Mouse (Mus musculus) kidney, embryonic 14.5 days (tissue): ENCODE results near the gene Spag8. TPM values are rescaled to one million over a fixed set of nuclear protein-coding genes. Genes with fewer than 3 reads are reported as not detected.

Source experiments
- ATAC-seq: fragments of 200-750 bp; cut with Nextera tagmentation; 2 replicates; pipeline ENCODE4 v1.8.0; 2017; ENCODE audit warnings: moderate number of reproducible peaks, mild to moderate bottlenecking, moderate TSS enrichment, moderate library complexity; ENCODE audit not compliant: low FRiP score, low TSS enrichment
- H3K27ac ChIP-seq: fragments of 300-500 bp; sonication (generic); 2 replicates; pipeline ENCODE4 v1.5.1; 2014; ENCODE audit warnings: low read depth, mild to moderate bottlenecking, low read length, moderate library complexity, mixed read lengths
- H3K27me3 ChIP-seq: fragments of 300-500 bp; sonication (generic); 2 replicates; pipeline ENCODE4 v1.6.1; 2014; ENCODE audit warnings: mild to moderate bottlenecking, low read length; ENCODE audit not compliant: control insufficient read depth, insufficient read depth
- H3K36me3 ChIP-seq: fragments of 300-500 bp; sonication (generic); 2 replicates; pipeline ENCODE4 v1.6.1; 2014; ENCODE audit warnings: low read length, mixed read lengths; ENCODE audit not compliant: control insufficient read depth, insufficient read depth
- H3K4me1 ChIP-seq: fragments of 300-500 bp; sonication (generic); 2 replicates; pipeline ENCODE4 v1.6.1; 2014; ENCODE audit warnings: low read length, mixed read lengths; ENCODE audit not compliant: control insufficient read depth, insufficient read depth
- H3K4me2 ChIP-seq: fragments of 300-500 bp; sonication (generic); replicated peaks from 2 replicates; pipeline ENCODE4 v1.6.1; 2014; ENCODE audit warnings: low read depth, mild to moderate bottlenecking, low read length
- H3K4me3 ChIP-seq: fragments of 300-500 bp; sonication (generic); 2 replicates; pipeline ENCODE4 v1.5.1; 2014; ENCODE audit warnings: mild to moderate bottlenecking, low read length
- H3K9ac ChIP-seq: fragments of 300-500 bp; sonication (generic); 2 replicates; pipeline ENCODE4 v1.6.1; 2014; ENCODE audit warnings: low read depth, mild to moderate bottlenecking, low read length, moderate library complexity
- H3K9me3 ChIP-seq: fragments of 300-500 bp; sonication (generic); 2 replicates; pipeline ENCODE4 v1.6.1; 2016; ENCODE audit warnings: low read length; ENCODE audit not compliant: control insufficient read depth
- WGBS: fragments of 180-500 bp; shearing (Covaris S2); extraction: QIAGEN DNeasy Blood & Tissue Kit; methylation state at CpG from one replicate; pipeline ENCODE4 v1.1.7; 2014; 5-methylcytosine and 5-hydroxymethylcytosine counted together
- polyA plus RNA-seq: library from polyadenylated mRNA; unstranded; fragments of >200 nt; fragmentation: Nextera tagmentation; extraction: Ambion mirVana; gene quantifications from 2 replicates; pipeline ENCODE4 v1.2.1, GENCODE M21; 2014

Gene Spag8
- polyA plus RNA-seq, 1 experiment from 2014 or later: 0.93 TPM

DNA sequence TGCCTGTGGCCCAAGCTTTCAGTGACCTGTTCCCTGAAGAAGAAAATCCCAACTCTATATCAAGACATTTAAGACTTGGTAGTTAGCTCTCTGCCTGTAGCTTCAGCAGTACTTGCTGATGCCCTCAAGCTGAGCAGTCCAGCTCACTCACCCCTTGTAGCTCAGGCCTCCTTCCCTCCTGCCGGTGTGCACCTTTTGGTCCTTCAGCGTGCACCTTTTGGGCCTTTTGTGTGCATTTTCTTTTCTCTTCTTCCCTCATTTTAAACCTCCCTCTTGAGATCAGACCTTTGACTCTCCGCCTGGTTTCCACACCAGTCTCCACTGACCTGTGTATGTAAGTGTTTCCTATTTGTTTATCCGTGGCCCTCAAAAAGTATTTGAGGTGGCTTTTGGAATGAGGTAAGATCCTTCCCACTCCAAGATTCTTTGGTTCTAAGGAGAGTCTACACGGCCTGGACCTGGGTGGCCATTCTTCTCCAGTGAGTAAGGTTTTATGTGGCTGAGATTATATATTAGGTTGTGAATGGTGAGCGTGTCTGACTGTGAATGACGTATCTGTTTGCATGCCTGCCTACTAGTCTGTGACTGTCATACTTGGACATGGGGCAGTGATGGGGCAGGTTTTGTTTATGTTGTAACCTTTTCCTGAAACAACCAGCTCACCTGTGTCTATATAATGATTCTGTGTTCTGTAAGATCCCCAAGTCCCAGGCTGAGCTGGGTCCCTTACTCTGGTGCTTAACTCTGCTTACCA lies 18.6 kb downstream of the Spag8 start:
- H3K9ac ChIP-seq: no peak overlapping the region
- H3K4me2 ChIP-seq: no peak overlapping the region
- H3K27me3 ChIP-seq: no peaks in the 10 kb centered on the region
- 81% methylated on average over 7 of the region's 7 CpGs for WGBS
- H3K27ac ChIP-seq: no peak overlapping the region
- H3K36me3 ChIP-seq: no peaks in the 10 kb centered on the region
- no peaks in the 10 kb centered on the region for H3K9me3 ChIP-seq
- ATAC-seq: no peak
- peaks cover 15% of the 10 kb centered on the region for H3K4me1 ChIP-seq
- no peak overlapping the region for H3K4me3 ChIP-seq

DNA sequence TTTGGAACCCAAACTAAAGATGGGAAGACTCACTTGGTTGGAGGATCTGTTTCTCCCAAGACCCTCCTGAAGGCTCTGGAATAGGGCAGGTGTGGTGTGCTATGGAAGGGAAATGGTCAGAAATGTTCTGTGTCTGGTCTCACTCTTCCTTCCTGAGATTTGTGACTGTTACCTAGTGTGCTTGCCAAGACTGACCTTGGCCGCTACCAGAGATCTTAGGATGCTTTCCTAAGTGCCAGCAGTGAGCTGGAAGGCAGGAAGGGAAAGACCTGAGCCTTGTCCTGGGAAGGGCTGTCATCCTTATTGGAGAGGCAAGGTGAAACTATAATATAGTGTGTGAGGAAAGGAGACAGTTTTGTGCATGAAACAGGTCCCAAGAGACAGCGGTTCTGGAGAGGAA lies 19.7 kb downstream of the Spag8 start:
- peaks cover 15% of the 10 kb centered on the region for H3K4me1 ChIP-seq
- H3K27me3 ChIP-seq: no peaks in the 10 kb centered on the region
- no peak overlapping the region for H3K4me3 ChIP-seq
- no peak overlapping the region for H3K9ac ChIP-seq
- no peaks in the 10 kb centered on the region for H3K9me3 ChIP-seq
- ATAC-seq: no peak
- H3K27ac ChIP-seq: no peak overlapping the region
- WGBS: 100% methylated on average over 2 of the region's 2 CpGs
- H3K4me2 ChIP-seq: no peak overlapping the region
- no peaks in the 10 kb centered on the region for H3K36me3 ChIP-seq

DNA sequence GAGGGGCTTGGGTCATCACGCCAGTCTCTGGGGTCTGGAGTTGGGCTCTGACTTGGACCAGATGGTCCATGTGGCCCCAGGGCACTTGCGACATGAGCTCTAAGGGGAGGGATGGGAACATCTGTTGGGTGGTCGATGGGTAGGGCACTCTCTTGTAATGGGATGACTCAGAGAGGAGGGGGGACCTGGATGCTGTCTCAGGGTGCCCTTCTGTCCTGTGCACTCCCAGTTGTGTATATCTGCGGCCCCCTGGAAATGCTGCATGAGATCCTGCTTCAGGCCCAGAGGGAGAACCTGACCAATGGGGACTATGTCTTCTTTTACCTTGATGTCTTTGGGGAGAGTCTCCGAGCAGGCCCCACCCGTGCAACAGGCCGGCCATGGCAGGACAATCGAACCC lies 20.1 kb downstream of the Spag8 start:
- no peak overlapping the region for H3K4me3 ChIP-seq
- H3K9ac ChIP-seq: no peak overlapping the region
- H3K27me3 ChIP-seq: no peaks in the 10 kb centered on the region
- 78% methylated on average over 8 of the region's 8 CpGs for WGBS
- H3K27ac ChIP-seq: no peak overlapping the region
- H3K36me3 ChIP-seq: no peaks in the 10 kb centered on the region
- ATAC-seq: no peak
- no peaks in the 10 kb centered on the region for H3K9me3 ChIP-seq
- no peak overlapping the region for H3K4me2 ChIP-seq
- peaks cover 15% of the 10 kb centered on the region for H3K4me1 ChIP-seq

DNA sequence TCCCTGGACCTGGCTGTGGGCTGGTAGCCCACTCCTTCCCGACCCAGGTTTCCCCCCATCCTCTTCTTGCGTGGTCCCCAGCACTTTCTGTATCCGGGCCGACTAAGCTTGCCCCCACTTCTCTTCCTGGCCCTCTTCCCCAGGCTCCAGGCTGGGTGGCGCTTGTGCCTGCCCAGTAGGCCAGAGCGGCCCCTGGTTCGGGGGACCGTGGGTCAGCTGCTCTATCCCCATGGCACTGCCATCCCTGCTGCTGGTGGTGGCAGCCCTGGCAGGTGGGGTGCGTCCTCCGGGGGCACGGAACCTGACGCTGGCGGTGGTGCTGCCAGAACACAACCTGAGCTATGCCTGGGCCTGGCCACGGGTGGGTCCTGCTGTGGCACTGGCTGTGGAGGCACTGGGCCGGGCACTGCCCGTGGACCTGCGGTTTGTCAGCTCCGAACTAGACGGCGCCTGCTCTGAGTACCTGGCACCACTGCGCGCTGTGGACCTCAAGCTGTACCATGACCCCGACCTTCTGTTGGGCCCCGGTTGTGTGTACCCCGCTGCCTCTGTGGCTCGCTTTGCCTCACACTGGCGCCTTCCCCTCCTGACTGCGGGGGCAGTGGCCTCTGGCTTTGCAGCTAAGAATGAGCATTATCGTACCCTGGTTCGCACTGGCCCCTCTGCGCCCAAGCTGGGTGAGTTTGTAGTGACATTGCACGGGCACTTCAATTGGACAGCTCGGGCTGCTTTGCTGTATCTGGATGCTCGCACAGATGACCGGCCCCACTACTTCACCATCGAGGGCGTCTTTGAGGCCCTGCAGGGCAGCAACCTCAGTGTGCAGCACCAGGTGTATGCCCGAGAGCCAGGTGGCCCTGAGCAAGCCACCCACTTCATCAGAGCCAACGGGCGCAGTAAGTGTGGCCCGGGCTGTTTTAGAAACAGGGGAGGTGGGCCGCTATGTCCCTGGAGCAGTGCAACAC lies 21.2 kb downstream of the Spag8 start:
- no peaks in the 10 kb centered on the region for H3K36me3 ChIP-seq
- H3K9me3 ChIP-seq: no peaks in the 10 kb centered on the region
- peak overlapping the region; percentile 58 for H3K4me3 ChIP-seq
- peak overlapping the region; percentile 90 for H3K4me2 ChIP-seq
- peaks cover 15% of the 10 kb centered on the region for H3K4me1 ChIP-seq
- no peaks in the 10 kb centered on the region for H3K27me3 ChIP-seq
- ATAC-seq: peak; percentile 33
- H3K27ac ChIP-seq: no peak overlapping the region; the same call in 1 of the 2 replicates
- WGBS: 41% methylated on average over 41 of the region's 42 CpGs
- peak overlapping the region; percentile 83 for H3K9ac ChIP-seq

DNA sequence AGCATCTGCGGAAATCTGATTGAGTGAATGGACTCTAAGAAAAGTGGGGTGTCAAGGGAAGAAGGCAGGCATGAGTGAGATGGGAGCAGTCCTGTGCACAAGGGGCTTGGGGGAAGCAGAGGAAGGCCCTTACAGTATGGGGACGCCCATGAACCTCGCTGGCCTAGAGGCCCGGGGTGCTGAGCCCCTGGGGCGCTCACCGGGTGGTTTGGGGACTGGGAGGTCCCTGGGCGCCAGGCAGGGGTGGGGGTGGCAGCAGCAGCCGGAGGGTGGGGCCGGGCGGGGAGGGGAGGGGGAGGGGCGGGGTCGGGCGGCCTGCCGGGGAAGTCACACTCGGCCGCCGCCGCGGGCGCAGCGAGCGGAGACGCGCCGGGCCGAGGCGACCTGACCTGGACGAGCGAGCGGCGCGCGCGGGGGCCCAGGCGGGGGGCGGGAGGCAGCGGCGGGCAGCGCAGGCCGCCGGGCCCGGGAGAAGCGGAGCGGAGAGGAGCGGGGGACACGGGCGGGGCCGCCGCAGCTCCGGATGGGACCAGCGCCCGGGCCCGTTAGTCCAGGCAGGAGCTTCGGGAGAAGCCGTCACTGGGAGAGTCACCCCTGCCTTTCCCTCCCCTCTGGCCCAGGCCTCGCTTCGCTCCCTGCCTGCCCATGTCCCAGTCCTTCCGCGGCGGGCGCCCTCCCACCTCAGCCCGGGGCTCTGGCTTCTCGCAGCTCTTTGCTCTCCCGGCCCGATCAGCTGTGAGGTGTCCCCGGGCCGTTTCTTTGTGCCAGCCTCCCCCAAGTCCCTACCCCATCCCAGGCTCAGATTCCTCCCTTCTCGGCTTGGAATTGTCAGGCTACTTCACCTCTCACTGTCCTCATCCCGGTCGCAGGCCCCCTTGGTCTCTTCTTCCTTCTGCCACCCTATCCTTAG lies 22.1 kb downstream of the Spag8 start, which contains the start of gene Npr2:
Gene Npr2, plus strand, starts transcription at position 890 of the 910 bp plus-strand sequence.
- peak; percentile 70 for ATAC-seq
- peak within 1 kb of the TSS; percentile 83 for H3K9ac ChIP-seq
- peak within 1 kb of the TSS; percentile 77; the same call in 1 of the 2 replicates for H3K27ac ChIP-seq
- peak within 1 kb of the TSS; percentile 90 for H3K4me2 ChIP-seq
- H3K9me3 ChIP-seq: peaks cover 1% of the 10 kb centered on the region; the same call in 1 of the 2 replicates
- no peaks in the 10 kb centered on the region for H3K36me3 ChIP-seq
- no peaks in the 10 kb centered on the region for H3K27me3 ChIP-seq
- 2% methylated on average over 45 of the region's 70 CpGs for WGBS
- H3K4me1 ChIP-seq: peaks cover 15% of the 10 kb centered on the region
- H3K4me3 ChIP-seq: peak within 1 kb of the TSS; percentile 58

DNA sequence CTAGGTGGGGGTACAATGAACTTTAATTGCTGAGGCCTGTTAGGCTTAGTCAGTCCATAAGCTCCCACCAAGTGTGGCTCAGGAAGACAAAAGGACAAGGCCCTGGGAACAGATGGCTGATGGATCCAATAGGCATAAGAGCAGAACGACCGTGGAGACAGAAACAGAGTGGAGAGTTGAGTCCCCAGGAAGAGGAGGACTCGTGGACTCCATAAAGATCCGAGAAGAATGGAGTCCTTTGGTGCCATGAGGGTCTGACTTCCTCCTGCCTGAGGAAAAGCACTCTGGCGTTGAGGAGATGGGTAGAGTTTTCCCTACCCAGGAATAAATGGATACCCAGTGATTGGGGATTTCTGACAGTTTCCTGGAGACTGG lies 22.7 kb downstream of the Spag8 start:
- Histone ChIP-seq H3K4me3 (peak overlapping the region; percentile 58; the same call in 1 of the 2 replicates), H3K27ac (peak overlapping the region; percentile 17; the same call in 1 of the 2 replicates), H3K4me2 (peak overlapping the region; percentile 90), H3K9me3 (peaks cover 4% of the 10 kb centered on the region; the same call in 1 of the 2 replicates), H3K4me1 (peaks cover 15% of the 10 kb centered on the region), H3K27me3 (no peaks in the 10 kb centered on the region), H3K9ac (peak overlapping the region; percentile 83; the same call in 1 of the 2 replicates), H3K36me3 (no peaks in the 10 kb centered on the region)
- ATAC-seq: peak; percentile 10; the same call in 1 of the 2 replicates
- WGBS: 23% methylated on average over 5 of the region's 5 CpGs

DNA sequence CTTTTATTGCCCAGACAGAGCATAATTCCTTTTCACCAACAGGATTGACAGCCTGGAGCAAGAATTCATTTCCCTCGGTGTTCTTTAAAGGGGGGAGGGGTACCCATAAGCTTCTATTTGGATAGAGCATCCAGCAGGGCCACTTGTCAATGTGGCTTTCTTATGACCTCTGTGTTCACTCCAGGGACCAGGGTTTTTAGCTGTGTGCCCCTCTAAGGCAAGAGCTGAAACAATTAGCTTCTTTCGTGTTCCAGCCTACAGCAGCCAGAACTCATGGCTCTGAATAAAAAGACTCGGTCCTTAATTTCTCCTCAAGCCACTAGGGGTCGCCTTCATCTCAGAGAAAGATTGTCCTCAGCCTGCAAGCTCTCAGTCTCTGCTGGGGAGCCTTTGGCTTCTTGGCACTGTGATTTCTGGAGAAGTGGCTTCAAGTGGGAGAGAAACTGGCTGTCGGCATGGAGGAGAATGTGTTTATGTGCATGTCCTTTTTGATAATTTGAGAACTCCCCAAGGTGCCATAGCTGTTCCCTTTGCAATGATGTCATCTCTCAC lies 23.3 kb downstream of the Spag8 start:
- Histone ChIP-seq H3K9me3 (peaks cover 10% of the 10 kb centered on the region; the same call in 1 of the 2 replicates), H3K27me3 (no peaks in the 10 kb centered on the region), H3K27ac (no peak overlapping the region), H3K4me2 (no peak overlapping the region), H3K9ac (0 out of 2 replicates have a peak overlapping the region, but pooled peaks have one; percentile 13), H3K4me1 (peaks cover 15% of the 10 kb centered on the region), H3K4me3 (no peak overlapping the region), H3K36me3 (no peaks in the 10 kb centered on the region)
- peak; percentile 60 for ATAC-seq
- 8% methylated on average over 5 of the region's 5 CpGs for whole genome bisulfite sequencing
